Mouse (Mus musculus): Measurements from ENCODE around the gene Adgrg4.

The Adgrg4 gene

GRCm38 (mm10) chrX:56869863-56870262 lies at the start of gene Adgrg4:
Gene Adgrg4 (plus strand): TSS chrX:56870163.
- DNase-seq (ENCODE audit: low spot score), result no peak

- DNase-seq (ENCODE audit: low spot score), result no peak
These were observed 48.0 kb upstream of the Adgrg4 start, which contains the start of gene Map7d3 for GRCm38 (mm10) chrX:56821765-56822603. Gene Map7d3 (minus strand): TSS chrX:56822326.

GRCm38 (mm10) chrX:56827492-56827891 lies 42.5 kb upstream of the Adgrg4 start:
- DNase-seq (ENCODE audit: low spot score), result no peak

- DNase-seq (ENCODE audit: low spot score), result no peak
These were observed 34.1 kb upstream of the Adgrg4 start for GRCm38 (mm10) chrX:56835842-56836241.

- peak; percentile 5 for DNase-seq (ENCODE audit: low spot score)
These were observed 30.6 kb upstream of the Adgrg4 start for GRCm38 (mm10) chrX:56839369-56839768.

GRCm38 (mm10) chrX:56841255-56841654 lies 28.7 kb upstream of the Adgrg4 start:
- no peak for DNase-seq (ENCODE audit: low spot score)

- no peak for DNase-seq (ENCODE audit: low spot score)
These were observed 142.9 kb downstream of the Adgrg4 start for GRCm38 (mm10) chrX:57012891-57013290.

- no peak for DNase-seq (ENCODE audit: low spot score)
These were observed 172.8 kb downstream of the Adgrg4 start, which contains the start of gene Brs3 for GRCm38 (mm10) chrX:57042774-57043173. Gene Brs3 (plus strand): TSS chrX:57043074.

- DNase-seq (ENCODE audit: low spot score), result no peak
These were observed 173.9 kb downstream of the Adgrg4 start for GRCm38 (mm10) chrX:57043869-57044268.

Measured in urinary bladder, postnatal 25 days (tissue).